Mouse (Mus musculus): ENCODE results near the gene Fer1l4. TPM values are rescaled to one million over a fixed set of nuclear protein-coding genes. Genes with fewer than 3 reads are reported as not detected.

Gene Fer1l4
- polyA plus RNA-seq, 1 experiment from 2014 or later, result not detected

DNA sequence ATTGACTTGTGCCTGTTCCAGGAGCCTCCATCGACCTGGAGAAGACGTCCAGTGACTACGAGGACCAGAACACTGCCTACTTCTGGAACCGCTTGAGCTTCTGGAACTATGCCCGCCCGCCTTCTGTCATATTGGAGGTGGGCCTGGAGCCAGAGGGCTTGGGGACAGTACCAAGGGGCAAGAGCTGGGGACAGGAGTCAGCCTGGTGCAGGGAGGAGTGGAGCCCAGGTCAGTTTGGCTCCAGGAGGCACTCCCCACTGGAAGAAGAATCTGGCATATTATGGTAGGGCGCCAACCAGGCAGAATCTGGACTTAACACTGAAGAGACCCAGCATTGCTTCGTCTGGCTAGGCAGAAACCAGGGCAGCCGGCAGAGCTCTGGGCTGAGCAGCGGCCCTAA lies 15.2 kb upstream of the Fer1l4 start:
- Histone ChIP-seq H3K27me3 (no peaks in the 10 kb centered on the region), H3K36me3 (replicated peaks) (peaks cover 52% of the 10 kb centered on the region), H3K4me2 (no peak overlapping the region), H3K9me3 (no peaks in the 10 kb centered on the region), H3K4me1 (peaks cover 10% of the 10 kb centered on the region), H3K4me3 (replicated peaks) (no peak overlapping the region), H3K9ac (no peak overlapping the region), H3K27ac (no peak overlapping the region)
- no peak for ATAC-seq (ENCODE audit: low FRiP score)
- WGBS, result 92% methylated on average over 10 of the region's 10 CpGs

- no peak overlapping the region for H3K27ac ChIP-seq
- peak overlapping the region; percentile 68 for H3K4me3 ChIP-seq (replicated peaks)
- peaks cover 10% of the 10 kb centered on the region for H3K4me1 ChIP-seq
- H3K9me3 ChIP-seq, result no peaks in the 10 kb centered on the region
- 35% methylated on average over 10 of the region's 10 CpGs for WGBS
- H3K27me3 ChIP-seq, result no peaks in the 10 kb centered on the region
- peak overlapping the region; percentile 88 for H3K4me2 ChIP-seq
- peak overlapping the region; percentile 76; the same call in 1 of the 2 replicates for H3K9ac ChIP-seq
- peaks cover 36% of the 10 kb centered on the region for H3K36me3 ChIP-seq (replicated peaks)
- ATAC-seq (ENCODE audit: low FRiP score), result no peak; the same call in 1 of the 2 replicates
Observed at GRCm38 (mm10) chr2:156066126-156066525, 13.4 kb upstream of the Fer1l4 start.

- WGBS, result under 1% methylated on average over 73 of the region's 81 CpGs
- peak; percentile 89 for ATAC-seq (ENCODE audit: low FRiP score)
- H3K4me1 ChIP-seq, result peaks cover 10% of the 10 kb centered on the region
Observed at GRCm38 (mm10) chr2:156065099-156066041, 12.6 kb upstream of the Fer1l4 start, which contains the start of gene Spag4. Spag4 (plus strand) TSS chr2:156065175.

GRCm38 (mm10) chr2:156047929-156048328 lies 4.8 kb downstream of the Fer1l4 start:
- Histone ChIP-seq H3K4me1 (no peaks in the 10 kb centered on the region), H3K36me3 (replicated peaks) (no peaks in the 10 kb centered on the region), H3K9me3 (no peaks in the 10 kb centered on the region), H3K27me3 (peaks cover 20% of the 10 kb centered on the region), H3K4me3 (replicated peaks) (no peak overlapping the region), H3K27ac (no peak overlapping the region), H3K4me2 (peak overlapping the region; percentile 8), H3K9ac (no peak overlapping the region)
- ATAC-seq (ENCODE audit: low FRiP score), result no peak
- WGBS, result 5% methylated on average over 19 of the region's 19 CpGs

More at GRCm38 (mm10) chr2:156065099-156066041, 12.6 kb upstream of the Fer1l4 start, which contains the start of gene Spag4:
- H3K36me3 ChIP-seq (replicated peaks), result peaks cover 29% of the 10 kb centered on the region
- no peaks in the 10 kb centered on the region for H3K9me3 ChIP-seq
- H3K9ac ChIP-seq, result peak within 1 kb of the TSS; percentile 76
- H3K27ac ChIP-seq, result peak within 1 kb of the TSS; percentile 70
- peak within 1 kb of the TSS; percentile 88 for H3K4me2 ChIP-seq
- H3K27me3 ChIP-seq, result no peaks in the 10 kb centered on the region
- peak within 1 kb of the TSS; percentile 68 for H3K4me3 ChIP-seq (replicated peaks)

DNA sequence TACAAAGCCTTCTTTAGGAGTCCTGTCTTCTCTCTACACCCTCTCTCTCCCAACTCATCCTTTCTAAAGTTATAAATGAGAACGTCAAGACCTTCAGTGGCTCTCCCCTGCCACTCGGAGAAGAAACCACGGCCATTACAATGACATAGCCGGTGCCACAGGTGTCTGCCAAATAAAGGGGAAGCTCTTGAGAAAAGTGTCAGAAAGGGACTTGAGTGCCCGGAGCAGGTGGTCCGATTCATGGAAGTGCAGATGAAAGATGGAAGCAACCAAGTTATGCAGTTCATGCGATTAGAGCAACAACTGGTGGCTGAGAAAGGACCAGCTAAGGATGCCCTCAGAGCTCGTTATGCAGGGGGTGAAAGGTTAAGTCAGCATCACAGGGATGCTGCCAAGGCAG lies 9.8 kb downstream of the Fer1l4 start:
- Histone ChIP-seq H3K36me3 (replicated peaks) (no peaks in the 10 kb centered on the region), H3K27ac (no peak overlapping the region), H3K4me3 (replicated peaks) (no peak overlapping the region), H3K27me3 (peaks cover 11% of the 10 kb centered on the region), H3K4me1 (no peaks in the 10 kb centered on the region), H3K9me3 (no peaks in the 10 kb centered on the region), H3K9ac (no peak overlapping the region), H3K4me2 (no peak overlapping the region)
- ATAC-seq (ENCODE audit: low FRiP score), result no peak
- 79% methylated on average over 8 of the region's 8 CpGs for WGBS

DNA sequence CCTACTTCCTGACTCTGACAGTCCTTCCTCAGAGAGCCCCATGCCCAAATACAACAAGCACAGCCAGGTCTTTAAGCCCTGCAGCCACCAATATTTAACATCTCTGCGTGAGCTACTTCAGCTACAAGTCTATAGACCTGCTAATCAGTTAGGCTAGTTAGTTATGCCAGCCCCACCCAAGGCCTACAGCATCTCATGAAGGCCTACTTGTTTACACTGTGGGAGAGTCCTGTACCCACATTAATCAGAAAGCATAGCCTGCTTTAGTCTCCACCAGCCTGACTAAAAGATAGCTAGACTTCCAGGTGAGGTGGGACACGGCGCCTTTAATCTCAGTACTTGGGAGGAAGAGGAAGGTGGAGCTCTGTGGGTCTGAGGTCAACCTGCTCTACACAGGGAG lies 13.4 kb downstream of the Fer1l4 start:
- ATAC-seq (ENCODE audit: low FRiP score), result no peak
- Histone ChIP-seq H3K27me3 (no peaks in the 10 kb centered on the region), H3K36me3 (replicated peaks) (no peaks in the 10 kb centered on the region), H3K9ac (no peak overlapping the region), H3K4me3 (replicated peaks) (no peak overlapping the region), H3K9me3 (no peaks in the 10 kb centered on the region), H3K4me1 (no peaks in the 10 kb centered on the region), H3K27ac (no peak overlapping the region), H3K4me2 (no peak overlapping the region)
- 97% methylated on average over 3 of the region's 3 CpGs for WGBS

GRCm38 (mm10) chr2:156025482-156025881 lies 27.3 kb downstream of the Fer1l4 start:
- Histone ChIP-seq H3K4me2 (no peak overlapping the region), H3K27me3 (no peaks in the 10 kb centered on the region), H3K36me3 (replicated peaks) (0 out of 2 replicates have a peak, but pooled peaks cover under 1% of the 10 kb centered on the region), H3K4me3 (replicated peaks) (no peak overlapping the region), H3K27ac (no peak overlapping the region), H3K9me3 (no peaks in the 10 kb centered on the region), H3K9ac (no peak overlapping the region), H3K4me1 (no peaks in the 10 kb centered on the region)
- no peak for ATAC-seq (ENCODE audit: low FRiP score)

DNA sequence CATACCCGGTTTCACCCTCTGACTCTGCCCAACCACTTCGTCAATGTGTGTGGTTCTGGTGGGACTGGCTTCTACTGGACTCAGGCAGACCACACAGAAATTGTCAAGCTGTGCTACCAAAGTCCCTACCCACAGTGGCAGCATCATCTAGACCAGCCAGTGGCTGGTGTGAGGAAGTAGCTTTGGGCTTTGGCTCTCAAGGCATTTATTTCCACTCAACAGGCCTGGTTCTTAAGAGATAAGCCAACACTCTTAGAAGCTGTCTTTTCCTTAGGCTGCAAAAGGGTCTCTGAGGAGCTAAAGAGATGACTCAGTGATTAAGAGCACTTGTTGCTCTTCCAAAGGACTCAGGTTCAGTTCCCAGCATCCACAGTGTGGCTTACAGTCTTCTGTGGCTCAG lies 31.0 kb downstream of the Fer1l4 start:
- 79% methylated on average over 2 of the region's 2 CpGs for WGBS
- no peak for ATAC-seq (ENCODE audit: low FRiP score)

GRCm38 (mm10) chr2:156021219-156021618 lies 31.5 kb downstream of the Fer1l4 start:
- H3K27me3 ChIP-seq, result no peaks in the 10 kb centered on the region
- WGBS, result 94% methylated on average over 8 of the region's 8 CpGs

More for the DNA sequence above, 31.0 kb downstream of the Fer1l4 start:
- no peak overlapping the region for H3K4me3 ChIP-seq (replicated peaks)
- peaks cover 34% of the 10 kb centered on the region for H3K36me3 ChIP-seq (replicated peaks)
- H3K9ac ChIP-seq, result no peak overlapping the region
- no peaks in the 10 kb centered on the region for H3K27me3 ChIP-seq
- H3K4me2 ChIP-seq, result no peak overlapping the region
- H3K27ac ChIP-seq, result no peak overlapping the region
- no peaks in the 10 kb centered on the region for H3K4me1 ChIP-seq
- H3K9me3 ChIP-seq, result no peaks in the 10 kb centered on the region

GRCm38 (mm10) chr2:156018106-156018505 lies 34.6 kb downstream of the Fer1l4 start:
- no peaks in the 10 kb centered on the region for H3K27me3 ChIP-seq
- H3K9me3 ChIP-seq, result no peaks in the 10 kb centered on the region
- H3K36me3 ChIP-seq (replicated peaks), result peaks cover 71% of the 10 kb centered on the region
- 84% methylated on average over 3 of the region's 3 CpGs for WGBS
- no peaks in the 10 kb centered on the region for H3K4me1 ChIP-seq
- no peak overlapping the region for H3K4me2 ChIP-seq
- no peak overlapping the region for H3K27ac ChIP-seq
- no peak overlapping the region for H3K4me3 ChIP-seq (replicated peaks)
- no peak for ATAC-seq (ENCODE audit: low FRiP score)
- no peak overlapping the region for H3K9ac ChIP-seq

More at GRCm38 (mm10) chr2:156021219-156021618, 31.5 kb downstream of the Fer1l4 start:
- Histone ChIP-seq H3K9me3 (no peaks in the 10 kb centered on the region), H3K4me1 (no peaks in the 10 kb centered on the region), H3K4me2 (no peak overlapping the region), H3K4me3 (replicated peaks) (no peak overlapping the region), H3K27ac (no peak overlapping the region), H3K36me3 (replicated peaks) (peaks cover 40% of the 10 kb centered on the region), H3K9ac (no peak overlapping the region)
- no peak for ATAC-seq (ENCODE audit: low FRiP score)

- Histone ChIP-seq H3K36me3 (replicated peaks) (peaks cover 34% of the 10 kb centered on the region), H3K4me2 (peak within 1 kb of the TSS; percentile 74), H3K9ac (peak within 1 kb of the TSS; percentile 74), H3K9me3 (peaks cover 6% of the 10 kb centered on the region; the same call in 1 of the 2 replicates), H3K4me3 (replicated peaks) (peak within 1 kb of the TSS; percentile 77), H3K27me3 (no peaks in the 10 kb centered on the region), H3K27ac (peak within 1 kb of the TSS; percentile 76), H3K4me1 (peaks cover 10% of the 10 kb centered on the region)
- peak; percentile 99 for ATAC-seq (ENCODE audit: low FRiP score)
- under 1% methylated on average over 44 of the region's 45 CpGs for WGBS
Observed at GRCm38 (mm10) chr2:156007888-156008532, 44.7 kb downstream of the Fer1l4 start, which contains the start of the genes 6430550D23Rik and Ergic3. 6430550D23Rik (minus strand) TSS chr2:156007977. Ergic3 (plus strand) TSS chr2:156008045.

GRCm38 (mm10) chr2:156005393-156005792 lies 47.4 kb downstream of the Fer1l4 start:
- no peak overlapping the region for H3K9ac ChIP-seq
- H3K9me3 ChIP-seq, result peaks cover 6% of the 10 kb centered on the region; the same call in 1 of the 2 replicates
- no peak overlapping the region for H3K4me3 ChIP-seq (replicated peaks)
- no peaks in the 10 kb centered on the region for H3K27me3 ChIP-seq
- no peak overlapping the region for H3K27ac ChIP-seq
- H3K4me1 ChIP-seq, result peaks cover 10% of the 10 kb centered on the region
- WGBS, result 88% methylated on average over 4 of the region's 4 CpGs
- ATAC-seq (ENCODE audit: low FRiP score), result no peak
- peaks cover 17% of the 10 kb centered on the region for H3K36me3 ChIP-seq (replicated peaks)
- no peak overlapping the region for H3K4me2 ChIP-seq
